Mouse (Mus musculus) myocyte (in vitro differentiated cells): Measurements from ENCODE around the gene Cyp4f40.

Experiments used
- E2F4 ChIP-seq: IDR thresholded peaks from one replicate; pipeline ENCODE4 v1.6.1; 2011; ENCODE audit warnings: mild to moderate bottlenecking, control low read depth, moderate library complexity; ENCODE audit not compliant: insufficient read depth
- POLR2A ChIP-seq: IDR thresholded peaks from one replicate; pipeline ENCODE4 v1.6.1; 2011; ENCODE audit warnings: low read depth, mild to moderate bottlenecking, control low read depth, moderate library complexity; ENCODE audit not compliant: insufficient read length
- POLR2AphosphoS2 ChIP-seq: IDR thresholded peaks from one replicate; pipeline ENCODE4 v1.6.1; 2011; ENCODE audit warnings: low read depth, control low read depth; ENCODE audit not compliant: insufficient read length
- REST ChIP-seq: IDR thresholded peaks from one replicate; pipeline ENCODE4 v1.6.1; 2011; ENCODE audit warnings: mild to moderate bottlenecking, control low read depth, moderate library complexity; ENCODE audit not compliant: insufficient read depth, insufficient read length

DNA sequence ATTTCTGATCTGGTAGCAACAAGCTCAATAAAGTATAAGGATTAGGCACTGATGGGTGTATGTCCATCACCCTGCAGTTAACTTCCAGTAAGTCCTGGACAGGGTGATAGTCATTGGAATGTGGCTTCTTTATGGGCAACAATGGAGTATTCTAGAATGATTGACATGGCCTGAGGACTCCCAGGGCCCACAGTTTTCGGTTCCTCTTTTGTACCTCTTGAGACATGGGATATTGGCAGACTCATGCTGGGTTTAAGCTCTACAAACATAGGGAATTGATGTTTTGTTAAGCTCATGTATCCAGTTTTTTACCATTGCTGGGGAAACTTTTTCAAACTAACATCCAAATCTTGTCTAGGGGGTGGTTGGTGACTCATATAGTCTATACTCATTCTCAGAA is 41.4 kb upstream of the Cyp4f40 start:
- TF ChIP-seq E2F4 = no peak
- TF ChIP-seq REST = no peak
- TF ChIP-seq POLR2A = no peak
- no peak for TF ChIP-seq POLR2AphosphoS2
